Comparison of ENCODE assay signal across 8 mouse cellular contexts in the genomic region with DNA sequence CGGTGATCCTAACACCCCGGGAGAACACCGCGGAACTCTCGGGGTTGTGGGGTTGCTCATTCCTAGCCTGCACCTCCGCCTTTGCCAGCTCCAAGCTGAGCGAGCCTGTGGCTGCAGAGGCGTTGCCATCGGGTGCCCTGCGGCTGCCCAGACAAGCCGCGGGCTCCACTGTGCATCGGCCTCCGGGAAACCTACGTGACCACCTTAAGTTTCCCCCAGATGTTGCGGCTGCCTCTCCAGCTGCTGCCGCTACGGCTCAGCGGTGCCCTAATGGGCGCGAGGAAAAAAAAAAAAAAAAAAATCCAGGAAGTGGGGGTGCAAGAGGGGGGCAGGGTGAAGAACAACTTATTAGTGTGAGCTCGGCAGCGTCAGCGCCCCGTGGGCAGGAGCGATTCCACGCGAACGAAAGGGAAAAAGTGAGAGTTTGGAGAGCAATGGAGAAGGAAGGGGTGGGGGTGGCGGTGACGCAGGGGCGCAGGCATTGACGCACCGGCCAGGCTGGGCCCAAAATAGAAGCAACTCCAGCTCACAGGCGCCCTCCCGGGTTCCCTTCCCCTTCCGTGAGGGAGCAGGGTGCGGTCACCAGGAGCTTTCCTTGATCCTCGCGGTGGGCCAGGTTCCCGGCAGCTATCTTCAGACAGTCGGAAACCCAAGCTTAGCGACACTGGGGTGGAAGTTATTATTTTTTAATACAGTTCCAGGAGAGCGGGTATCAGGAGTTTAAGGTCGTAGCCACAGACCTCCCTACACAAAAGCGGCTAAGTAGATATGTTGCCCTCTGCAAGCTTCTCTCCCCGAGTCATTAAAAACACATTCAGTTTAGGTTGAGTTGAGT. TPM values are rescaled to one million over a fixed set of nuclear protein-coding genes. Genes with fewer than 3 reads are reported as not detected.
A peak's percentile ranks its signal among the peaks of the same experiment; 100 is the strongest.
DNase-seq lines count a peak whose midpoint lies in the region; ATAC-seq lines count a peak whose summit lies in the region.

No protein-coding gene starts in this region.

- peak overlapping the region; percentile 62 for H3K9ac ChIP-seq in forebrain, embryonic 15.5 days (replicated peaks)
- H3K9ac ChIP-seq in lung, embryonic 16.5 days (ENCODE audit: low read length) = peak overlapping the region; percentile 74

- no peaks in the 10 kb centered on the region for H3K36me3 ChIP-seq in forebrain, embryonic 15.5 days
- H3K36me3 ChIP-seq in lung, embryonic 16.5 days (ENCODE audit: control insufficient read depth, insufficient read depth, low read length) = no peaks in the 10 kb centered on the region

- under 1% methylated on average over 46 of the region's 47 CpGs for WGBS in forebrain, embryonic 15.5 days
- WGBS in lung, embryonic 16.5 days = under 1% methylated on average over 47 of the region's 47 CpGs

- H3K4me1 ChIP-seq in forebrain, embryonic 15.5 days = peaks cover 36% of the 10 kb centered on the region
- peaks cover 3% of the 10 kb centered on the region; the same call in 1 of the 2 replicates for H3K4me1 ChIP-seq in lung, embryonic 16.5 days (replicated peaks; ENCODE audit: control insufficient read depth, insufficient read depth, low read length)

- DNase-seq in MEL-GATA-1-ER (ENCODE audit: extremely low read depth, low read depth) = peak; percentile 60
- DNase-seq in cerebellum, adult 11 months = peak; percentile 75
- DNase-seq in heart, postnatal 25 days (ENCODE audit: low spot score) = peak; percentile 77
- peak; percentile 55 to 80 for DNase-seq in layer of hippocampus, adult 18-20 months (ENCODE audit: low spot score in 2 of 2)
- DNase-seq in ovary, adult 18-20 months (ENCODE audit: low spot score) = peak; percentile 60
- DNase-seq in urinary bladder, adult 18-20 months (ENCODE audit: low spot score in 2 of 2) = peak; percentile 70 to 78

- peak overlapping the region; percentile 73 for H3K4me3 ChIP-seq in forebrain, embryonic 15.5 days
- H3K4me3 ChIP-seq in lung, embryonic 16.5 days (ENCODE audit: low read length) = peak overlapping the region; percentile 74

- peak overlapping the region; percentile 100 for H3K4me2 ChIP-seq in forebrain, embryonic 15.5 days (replicated peaks)
- H3K4me2 ChIP-seq in lung, embryonic 16.5 days (ENCODE audit: low read depth, low read length) = peak overlapping the region; percentile 99

- no peaks in the 10 kb centered on the region for H3K9me3 ChIP-seq in forebrain, embryonic 15.5 days
- no peaks in the 10 kb centered on the region; the same call in 1 of the 2 replicates for H3K9me3 ChIP-seq in lung, embryonic 16.5 days (ENCODE audit: control insufficient read depth, low read length)

- intact Hi-C loops in heart, postnatal 25 days (cut with DNase I) = loop anchor here (5.0 kb wide), 2 partner anchors 186 to 201 kb away; no protein-coding TSS in a partner anchor

- peak; percentile 36 for ATAC-seq in forebrain, embryonic 15.5 days (replicated peaks)
- peak; percentile 80 for ATAC-seq in lung, embryonic 16.5 days (ENCODE audit: low read depth)

- peaks cover 25% of the 10 kb centered on the region for H3K27me3 ChIP-seq in forebrain, embryonic 15.5 days
- H3K27me3 ChIP-seq in lung, embryonic 16.5 days (ENCODE audit: control insufficient read depth, insufficient read depth, low read depth, low read length) = peaks cover 22% of the 10 kb centered on the region

- peak overlapping the region; percentile 48 for H3K27ac ChIP-seq in forebrain, embryonic 15.5 days (replicated peaks)
- peak overlapping the region; percentile 78 for H3K27ac ChIP-seq in lung, embryonic 16.5 days (ENCODE audit: low read length)

RNA-seq across cellular contexts. Expression of a gene that starts 7.2 kb away (rescaled TPM):
- polyA plus RNA-seq in forebrain, embryonic 15.5 days (2015; fragmentation: Nextera tagmentation; extraction: Ambion mirVana) = 22.2 and 31.9 TPM in 2 replicates
- total RNA-seq in heart, postnatal 25 days (2021) = 1 to 10 TPM; 1.3 to 1.8 TPM
- 10 to 100 TPM; 71.6 to 74.3 TPM for total RNA-seq in layer of hippocampus, adult 18-20 months (2021)
- 3.4 and 4.4 TPM in 2 replicates for polyA plus RNA-seq in lung, embryonic 16.5 days (2015; fragmentation: Nextera tagmentation; extraction: Ambion mirVana)

Comparison
In these comparisons a context has a peak if more than half of its experiments do, and no peak if none do; other contexts are left out.
1. Peak in every context shown above with its lines: DNase-seq, ATAC-seq, H3K4me3 ChIP-seq and H3K27ac ChIP-seq.
2. RNA of a gene that starts 7.2 kb away (total RNA-seq): 71.6 to 74.3 TPM in layer of hippocampus, adult 18-20 months; 1.3 to 1.8 TPM in heart, postnatal 25 days; every median in the first group is over 10 times any median in the second.